Mouse (Mus musculus): ENCODE results near the gene Olfm2.
A peak's percentile ranks its signal among the peaks of the same experiment; 100 is the strongest.

Olfm2 gene

GRCm38 (mm10) chr9:20745129-20745966, 801 bp downstream of the Olfm2 start:
- no peak for DNase-seq (ENCODE audit: low read depth, low spot score)

GRCm38 (mm10) chr9:20743946-20744738, 2.0 kb downstream of the Olfm2 start:
- peak; percentile 74 for DNase-seq (ENCODE audit: low read depth, low spot score)

GRCm38 (mm10) chr9:20740407-20740806, 5.7 kb downstream of the Olfm2 start:
- DNase-seq (ENCODE audit: low read depth, low spot score), result peak; percentile 94

GRCm38 (mm10) chr9:20738251-20738999, 7.7 kb downstream of the Olfm2 start:
- peak; percentile 63 for DNase-seq (ENCODE audit: low read depth, low spot score)

DNA sequence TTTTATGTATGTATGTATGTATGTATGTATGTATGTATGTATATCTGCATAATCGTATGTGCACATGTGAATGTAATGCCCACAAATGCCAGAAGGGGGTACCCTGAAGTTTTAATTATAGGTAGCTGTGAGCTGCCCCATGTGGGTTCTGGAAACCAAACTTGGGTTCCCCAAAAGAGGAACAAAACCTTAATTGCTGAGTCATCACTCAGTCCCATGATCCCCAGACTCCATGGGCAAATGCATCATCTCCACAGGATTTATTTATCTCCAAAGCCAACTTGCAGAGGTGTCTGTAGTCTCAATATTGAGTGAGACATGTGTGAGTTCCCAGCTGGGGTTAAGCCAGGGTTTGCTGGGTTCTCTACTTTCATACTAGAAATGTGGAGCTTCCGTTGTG, 8.9 kb downstream of the Olfm2 start:
- DNase-seq (ENCODE audit: low read depth, low spot score), result no peak

GRCm38 (mm10) chr9:20734692-20735091, 11.5 kb downstream of the Olfm2 start:
- no peak for DNase-seq (ENCODE audit: low read depth, low spot score)

DNA sequence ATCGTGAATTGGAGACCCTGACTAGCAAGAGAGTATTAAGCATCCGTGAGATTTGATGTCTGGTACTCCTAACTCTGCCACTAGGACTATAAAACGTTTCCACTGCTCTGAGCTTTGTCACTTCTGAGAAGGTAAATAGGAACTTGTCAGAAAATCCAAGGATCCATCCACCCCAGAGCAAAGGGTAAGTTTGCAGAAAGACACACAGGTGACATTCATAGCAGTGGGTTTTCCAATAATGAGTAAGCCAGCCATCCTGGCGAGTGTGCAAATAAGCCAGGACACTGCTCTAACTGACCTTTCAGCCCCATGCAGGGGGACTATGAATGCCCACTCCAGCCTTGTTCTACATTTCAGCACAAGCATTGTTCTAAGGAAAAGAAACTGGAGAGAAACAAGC, 14.4 kb downstream of the Olfm2 start:
- no peak for DNase-seq (ENCODE audit: low read depth, low spot score)

GRCm38 (mm10) chr9:20729451-20729850, 16.7 kb downstream of the Olfm2 start:
- DNase-seq (ENCODE audit: low read depth, low spot score), result no peak

DNA sequence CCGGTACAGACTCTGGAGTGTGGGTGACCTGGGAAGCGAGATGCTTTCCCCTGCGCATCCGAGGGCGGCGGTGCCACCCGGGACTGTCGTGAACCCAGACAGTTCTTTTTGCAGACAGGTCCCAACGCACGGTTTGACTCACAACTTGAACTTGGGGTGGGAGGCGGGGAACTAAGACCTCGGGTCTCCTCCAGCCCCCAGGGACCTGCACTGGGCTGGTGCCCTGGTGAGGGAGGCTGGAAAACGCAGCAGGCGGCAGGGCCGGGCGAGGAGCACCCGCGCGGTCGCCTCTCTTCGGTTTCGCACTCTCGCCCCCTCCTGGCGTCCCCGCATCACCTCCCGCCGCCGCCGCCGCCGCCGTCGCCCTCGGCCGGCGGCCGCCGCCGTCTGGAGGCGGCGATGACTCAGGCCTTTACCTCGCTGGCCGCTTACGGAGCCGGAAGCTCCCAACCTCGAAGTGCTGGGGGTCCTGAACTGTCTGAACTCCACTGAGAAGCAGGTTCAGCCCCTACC, 18.5 kb downstream of the Olfm2 start:
- peak; percentile 43 for DNase-seq (ENCODE audit: low read depth, low spot score)

DNA sequence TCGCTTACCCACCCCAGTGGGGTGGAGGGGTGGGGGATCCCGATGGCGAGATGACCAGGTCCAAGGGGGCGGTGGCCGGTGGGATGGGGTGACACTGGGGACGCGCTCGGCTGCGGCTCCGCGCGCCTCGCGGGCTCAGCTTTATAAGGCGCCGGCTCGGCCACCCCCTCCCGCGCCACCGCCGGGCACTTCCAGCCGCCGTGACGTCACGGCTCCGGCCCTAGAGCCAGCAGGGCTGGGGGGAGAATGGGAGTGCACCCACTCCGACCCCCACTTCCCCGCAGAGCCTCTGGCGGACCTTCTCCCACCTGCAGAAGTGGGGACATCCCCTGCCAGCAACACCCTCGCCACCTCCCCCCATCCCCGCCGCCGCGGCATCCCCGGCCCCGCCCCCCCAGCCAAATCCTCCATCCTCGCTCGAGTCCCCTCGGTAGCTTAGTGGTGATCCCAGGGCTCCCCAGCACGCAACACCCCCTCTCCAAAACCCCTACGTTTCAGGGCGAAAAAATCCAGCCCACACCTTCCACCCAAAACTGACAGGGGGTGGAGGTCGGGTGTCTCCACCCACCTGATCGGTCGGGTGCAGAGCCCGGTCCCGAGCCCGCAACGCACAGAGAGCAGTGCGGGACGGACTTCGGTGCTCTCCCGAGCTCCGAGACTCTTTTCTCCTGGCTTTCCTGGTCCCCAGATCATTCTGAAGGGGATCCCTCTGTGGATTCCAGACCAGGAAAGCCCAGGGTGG, 19.1 kb downstream of the Olfm2 start:
- no peak for DNase-seq (ENCODE audit: low read depth, low spot score)

GRCm38 (mm10) chr9:20726134-20726858, 19.9 kb downstream of the Olfm2 start:
- no peak for DNase-seq (ENCODE audit: low read depth, low spot score)

DNA sequence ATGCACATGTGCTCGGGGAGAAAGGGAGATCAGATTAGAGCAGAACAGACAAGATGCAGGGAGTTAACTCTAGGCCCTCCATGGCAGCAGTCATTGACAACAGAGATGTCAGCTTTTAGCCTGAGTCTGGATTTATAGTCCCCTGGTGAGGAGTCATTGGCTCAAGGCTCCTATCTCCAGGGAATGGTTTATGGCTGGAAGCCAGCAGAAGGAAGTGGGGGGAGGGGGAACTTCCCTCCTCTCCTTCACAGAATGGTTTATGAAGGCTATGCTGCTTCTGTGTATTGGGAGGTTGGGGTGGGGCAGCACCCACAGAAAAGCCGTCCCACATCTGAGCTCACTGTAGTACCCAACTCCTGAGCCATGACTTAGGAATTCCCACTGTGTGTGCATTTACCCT, 24.6 kb downstream of the Olfm2 start:
- DNase-seq (ENCODE audit: low read depth, low spot score), result no peak

DNA sequence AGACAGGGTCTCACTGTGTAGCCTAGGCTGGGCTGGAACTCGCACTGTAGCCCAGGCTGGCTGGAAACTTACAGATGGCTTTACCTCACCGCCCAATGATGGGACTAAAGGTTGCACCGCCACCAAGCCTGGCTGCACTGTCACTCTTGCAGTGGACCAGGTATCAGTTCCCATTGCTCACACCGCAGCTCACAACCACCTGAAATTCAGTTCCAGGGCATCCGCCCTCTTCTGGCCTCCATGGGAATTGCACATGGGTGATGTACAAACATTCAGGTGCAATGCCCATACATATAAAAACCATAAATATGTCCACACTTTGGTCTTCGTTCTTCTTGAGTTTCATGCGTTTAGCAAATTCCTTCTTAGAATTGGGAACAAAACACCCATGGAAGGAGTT, 30.8 kb downstream of the Olfm2 start:
- peak; percentile 76 for DNase-seq (ENCODE audit: low read depth, low spot score)

- no peak for DNase-seq (ENCODE audit: low read depth, low spot score)
Observed at GRCm38 (mm10) chr9:20713478-20713987, 32.6 kb downstream of the Olfm2 start.

- no peak for DNase-seq (ENCODE audit: low read depth, low spot score)
Observed at GRCm38 (mm10) chr9:20712934-20713477, 33.1 kb downstream of the Olfm2 start.

DNA sequence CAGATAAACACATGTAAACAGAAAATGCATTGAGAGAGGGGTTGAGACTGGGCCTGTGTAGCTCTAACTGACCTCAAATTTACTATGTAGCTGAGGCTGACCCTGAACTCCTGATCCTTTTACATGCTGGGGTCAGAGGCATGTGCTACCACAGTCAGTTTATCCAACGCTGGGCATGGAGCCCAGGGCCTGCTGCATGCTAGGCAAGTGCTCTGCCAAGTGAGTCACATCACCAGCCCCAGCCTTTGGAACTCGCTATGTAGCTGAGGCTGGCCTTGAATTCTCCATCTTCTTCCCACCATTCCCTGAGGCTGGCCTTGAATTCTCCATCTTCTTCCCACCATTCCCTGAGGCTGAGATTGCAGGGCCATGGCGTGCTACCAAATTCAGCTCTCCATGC, 35.7 kb downstream of the Olfm2 start:
- DNase-seq (ENCODE audit: low read depth, low spot score), result no peak

GRCm38 (mm10) chr9:20705981-20706380, 40.2 kb downstream of the Olfm2 start:
- DNase-seq (ENCODE audit: low read depth, low spot score), result no peak

DNA sequence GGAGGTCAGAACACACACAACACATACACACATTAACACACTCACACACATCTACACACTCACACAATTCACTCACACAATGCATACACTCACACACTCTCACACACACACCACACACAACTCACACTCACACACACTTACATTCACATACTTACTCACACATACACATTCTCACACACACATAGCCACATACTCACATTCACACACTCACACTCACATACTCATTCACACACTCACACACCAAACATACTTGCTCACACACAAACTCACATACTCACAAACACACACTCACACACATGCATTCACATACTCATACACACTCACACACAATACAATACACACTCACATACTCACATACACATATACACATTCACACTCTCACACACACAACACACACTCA, 40.7 kb downstream of the Olfm2 start:
- DNase-seq (ENCODE audit: low read depth, low spot score), result no peak

DNA sequence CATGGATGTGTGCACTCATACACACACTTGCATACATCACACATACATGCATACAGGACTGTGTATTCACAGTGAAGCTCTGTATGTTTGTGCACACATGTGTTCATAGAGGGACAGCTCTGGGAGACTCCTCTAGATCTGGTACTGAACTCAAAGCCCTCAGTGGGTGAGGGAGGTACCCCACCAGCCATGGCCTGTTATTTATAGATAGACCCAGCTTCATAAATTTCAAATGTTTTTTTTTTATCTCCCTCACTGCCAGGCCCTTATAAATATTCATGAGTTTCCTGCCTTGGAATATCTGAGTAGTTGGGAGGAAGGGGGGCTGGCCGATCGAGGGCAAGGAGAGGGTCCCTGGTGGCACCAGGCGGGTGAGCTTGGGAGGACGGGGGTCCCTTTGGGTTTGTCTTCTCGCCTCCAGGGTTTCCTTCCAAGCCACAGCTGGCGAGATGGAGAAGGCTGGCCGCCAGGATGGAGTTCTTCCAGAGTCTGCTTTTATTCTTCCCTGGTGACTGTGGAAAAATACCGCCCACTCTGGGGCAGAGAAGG, 42.2 kb downstream of the Olfm2 start:
- no peak for DNase-seq (ENCODE audit: low read depth, low spot score)

DNA sequence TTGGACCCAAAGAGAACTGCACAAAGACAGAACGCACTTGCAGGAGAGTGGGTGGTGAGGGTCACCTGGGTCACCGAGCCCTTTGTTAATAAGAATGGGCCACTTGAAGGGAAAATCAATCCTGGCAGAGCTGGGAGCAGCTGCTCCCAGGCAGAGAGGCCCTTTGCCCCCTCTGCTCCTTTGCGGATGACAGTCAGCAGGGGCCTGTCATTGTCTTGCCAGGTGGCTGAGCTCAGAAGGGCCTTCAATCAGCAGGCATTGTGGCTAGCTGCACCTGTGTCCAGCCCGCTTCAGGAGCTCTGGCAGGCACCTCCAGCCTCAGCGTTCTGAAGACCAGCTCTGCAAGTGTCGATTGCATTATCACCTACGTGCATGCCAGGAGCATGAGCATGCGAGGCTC, 48.7 kb downstream of the Olfm2 start:
- DNase-seq (ENCODE audit: low read depth, low spot score), result no peak
